Mouse (Mus musculus): ENCODE measurements around the gene Iqgap2.

GRCm38 (mm10) chr13:95913046-95913406, 21.3 kb upstream of the Iqgap2 start:
- TF ChIP-seq CTCF (IDR thresholded peaks at IDR 0.05; ENCODE audit: insufficient read depth, low read length), result no peak
- no peak for TF ChIP-seq POLR2A (IDR thresholded peaks at IDR 0.05; ENCODE audit: borderline replicate concordance, extremely low read depth, low read depth, low read length)
